Mouse (Mus musculus) heart, postnatal 0 days (tissue): ENCODE data around the gene Sohlh2.

ENCODE experiments used
- CTCF ChIP-seq: IDR thresholded peaks from 2 replicates; pipeline ENCODE4 v1.5.1; 2016; ENCODE audit warnings: antibody characterized with exemption, control low read depth, low read depth
- EP300 ChIP-seq: IDR thresholded peaks from 2 replicates; pipeline ENCODE4 v1.6.1; 2016; ENCODE audit warnings: antibody characterized with exemption, low read depth

DNA sequence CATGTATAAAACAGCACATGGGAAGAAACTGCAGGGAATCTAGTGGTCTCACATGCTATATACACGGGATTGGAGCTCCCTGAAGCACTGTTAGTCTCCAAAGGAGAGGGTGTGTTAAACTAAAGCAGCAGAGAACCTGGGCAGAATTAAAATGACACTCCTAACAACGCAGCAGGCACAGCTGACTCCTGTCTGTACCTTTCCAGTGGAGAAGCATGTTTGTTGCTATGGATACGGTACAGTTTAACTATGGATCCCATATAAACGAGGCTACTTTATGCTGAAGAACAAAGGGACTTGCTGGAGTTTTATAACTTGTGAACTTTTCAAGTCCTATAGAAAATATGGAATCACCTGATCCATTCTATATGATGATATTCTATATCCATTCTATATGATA, 18.3 kb upstream of the Sohlh2 start:
- TF ChIP-seq CTCF = no peak
- TF ChIP-seq EP300 = no peak
